Mouse (Mus musculus) hindlimb bud, embryonic 11.5 days (tissue): ENCODE results near the gene Ifit3b.
"Not testable (repeated sequence)": the region's sequence is repeated elsewhere in the genome, so short reads cannot be mapped to it uniquely, and the experiment has no call there.

Experiments
- DNase-seq: peaks from one replicate; pipeline ENCODE4 v3.0.0-alpha.2; 2012; ENCODE audit warnings: low read depth, low spot score; ENCODE audit errors: extremely low spot score

Ifit3b gene

GRCm38 (mm10) chr19:34607237-34608051 lies at the start of gene Ifit3b:
Gene Ifit3b, plus strand, starts transcription at chr19:34607970.
- not testable (repeated sequence) for DNase-seq

- no peak for DNase-seq
These were observed 45.2 kb upstream of the Ifit3b start for GRCm38 (mm10) chr19:34562556-34562955.

DNA sequence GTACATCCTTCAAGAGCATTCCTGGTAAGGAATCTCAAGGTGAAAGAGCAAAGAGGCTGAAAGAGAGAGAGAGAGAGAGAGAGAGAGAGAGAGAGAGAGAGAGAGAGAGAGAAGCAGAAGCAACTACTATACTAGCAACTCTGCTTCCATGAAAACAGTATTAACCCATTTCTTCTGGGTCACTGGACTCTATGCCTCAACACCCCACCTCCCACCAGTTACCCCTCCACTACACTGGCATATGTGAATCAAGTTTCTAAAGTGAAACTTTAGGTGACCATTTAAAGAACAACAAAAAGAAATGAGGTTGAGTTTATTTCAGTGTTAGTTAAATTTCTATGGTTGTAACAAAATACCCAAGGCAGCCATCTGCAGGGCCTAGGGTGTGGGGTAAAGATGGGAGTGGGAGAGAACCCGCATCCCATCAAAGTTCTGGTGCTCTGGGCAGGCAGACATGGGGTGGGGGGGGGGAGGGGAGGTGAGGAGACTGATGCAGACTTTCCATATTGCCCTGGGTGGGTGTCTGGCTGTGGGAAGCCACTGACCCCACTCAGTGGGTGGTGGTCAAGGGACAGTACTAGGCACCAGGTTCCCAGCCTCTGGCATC lies 41.5 kb upstream of the Ifit3b start:
- DNase-seq: no peak

GRCm38 (mm10) chr19:34568988-34569895 lies 38.5 kb upstream of the Ifit3b start:
- no peak for DNase-seq

DNA sequence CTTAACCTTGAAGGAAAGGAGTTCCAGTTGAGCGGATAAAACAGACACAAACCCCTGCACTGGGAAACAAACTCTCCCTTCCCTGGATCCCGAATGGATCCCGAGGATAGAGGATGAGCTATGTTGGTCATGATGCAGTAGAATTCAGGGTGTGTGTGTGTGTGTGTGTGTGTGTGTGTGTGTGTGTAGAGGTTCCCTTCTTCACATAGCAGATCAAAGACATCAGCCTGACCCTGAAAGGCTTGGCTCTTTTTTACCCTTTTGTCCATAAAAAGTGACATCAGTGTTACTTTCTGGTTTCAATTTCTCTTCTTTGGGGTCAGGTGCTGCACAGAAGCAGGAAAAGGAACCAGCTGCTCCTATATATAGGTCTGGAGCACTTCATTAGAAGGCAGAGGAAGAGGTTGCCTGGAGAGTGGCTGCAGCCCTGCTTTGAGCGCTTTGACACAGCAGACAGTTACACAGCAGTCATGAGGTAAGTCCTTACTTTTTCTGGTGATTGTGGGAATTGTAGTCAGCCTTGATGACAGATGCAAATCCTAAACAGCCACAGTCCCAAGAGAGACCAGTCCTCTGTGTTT lies 37.8 kb upstream of the Ifit3b start:
- DNase-seq: no peak

- no peak for DNase-seq
These were observed 36.7 kb upstream of the Ifit3b start for GRCm38 (mm10) chr19:34571080-34571479.

DNA sequence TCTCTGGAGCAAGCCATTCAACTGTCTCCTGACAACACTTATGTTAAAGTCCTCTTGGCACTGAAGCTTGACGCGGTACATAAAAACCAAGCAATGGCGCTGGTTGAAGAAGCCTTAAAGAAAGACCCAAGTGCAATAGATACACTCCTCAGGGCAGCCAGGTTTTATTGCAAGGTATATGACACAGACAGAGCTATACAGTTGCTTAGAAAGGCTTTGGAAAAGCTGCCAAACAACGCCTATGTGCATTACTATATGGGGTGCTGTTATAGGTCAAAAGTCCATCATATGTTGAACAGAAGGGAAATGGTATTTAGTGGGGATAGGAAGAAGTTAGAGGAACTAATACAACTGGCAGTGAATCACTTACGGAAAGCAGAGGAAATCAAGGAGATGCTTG lies 34.1 kb upstream of the Ifit3b start:
- no peak for DNase-seq

- no peak for DNase-seq
These were observed 30.6 kb upstream of the Ifit3b start for GRCm38 (mm10) chr19:34577121-34577520.

GRCm38 (mm10) chr19:34582696-34583095 lies 25.1 kb upstream of the Ifit3b start:
- not testable (repeated sequence) for DNase-seq

DNA sequence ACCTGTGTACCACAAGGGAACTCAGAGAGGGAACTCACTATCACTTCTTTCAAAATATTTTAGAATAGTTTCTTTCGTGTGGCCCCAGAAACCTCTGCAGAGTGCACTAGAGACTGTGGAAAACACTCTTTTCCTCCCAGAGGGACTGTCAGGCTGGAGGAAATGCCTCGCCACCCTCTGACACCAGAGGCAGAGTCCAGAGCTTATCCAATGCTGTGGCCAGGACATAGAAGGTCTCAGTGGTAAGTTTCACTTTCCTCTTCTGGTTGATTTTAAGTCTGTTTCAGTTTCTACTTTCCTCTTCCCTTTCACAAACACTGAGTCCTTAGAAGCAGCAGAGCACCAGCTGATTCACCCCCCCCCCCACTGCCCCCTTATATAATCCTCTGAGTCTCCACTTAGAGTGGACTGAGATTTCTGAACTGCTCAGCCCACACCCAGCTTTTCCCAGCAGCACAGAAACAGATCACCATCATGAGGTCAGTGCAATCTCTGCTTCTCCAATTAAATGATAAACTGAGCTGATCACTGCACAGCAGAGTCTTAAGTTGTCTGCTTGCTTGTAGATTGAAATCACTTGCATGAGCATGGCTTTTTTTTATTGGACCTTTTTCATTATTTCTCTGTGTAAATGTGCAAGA lies 24.5 kb upstream of the Ifit3b start, which contains the start of gene Ifit3:
Gene Ifit3, plus strand, starts transcription at position 406 of the 641 bp plus-strand sequence.
- not testable (repeated sequence) for DNase-seq

GRCm38 (mm10) chr19:34585740-34586458 lies 21.9 kb upstream of the Ifit3b start:
- not testable (repeated sequence) for DNase-seq

DNA sequence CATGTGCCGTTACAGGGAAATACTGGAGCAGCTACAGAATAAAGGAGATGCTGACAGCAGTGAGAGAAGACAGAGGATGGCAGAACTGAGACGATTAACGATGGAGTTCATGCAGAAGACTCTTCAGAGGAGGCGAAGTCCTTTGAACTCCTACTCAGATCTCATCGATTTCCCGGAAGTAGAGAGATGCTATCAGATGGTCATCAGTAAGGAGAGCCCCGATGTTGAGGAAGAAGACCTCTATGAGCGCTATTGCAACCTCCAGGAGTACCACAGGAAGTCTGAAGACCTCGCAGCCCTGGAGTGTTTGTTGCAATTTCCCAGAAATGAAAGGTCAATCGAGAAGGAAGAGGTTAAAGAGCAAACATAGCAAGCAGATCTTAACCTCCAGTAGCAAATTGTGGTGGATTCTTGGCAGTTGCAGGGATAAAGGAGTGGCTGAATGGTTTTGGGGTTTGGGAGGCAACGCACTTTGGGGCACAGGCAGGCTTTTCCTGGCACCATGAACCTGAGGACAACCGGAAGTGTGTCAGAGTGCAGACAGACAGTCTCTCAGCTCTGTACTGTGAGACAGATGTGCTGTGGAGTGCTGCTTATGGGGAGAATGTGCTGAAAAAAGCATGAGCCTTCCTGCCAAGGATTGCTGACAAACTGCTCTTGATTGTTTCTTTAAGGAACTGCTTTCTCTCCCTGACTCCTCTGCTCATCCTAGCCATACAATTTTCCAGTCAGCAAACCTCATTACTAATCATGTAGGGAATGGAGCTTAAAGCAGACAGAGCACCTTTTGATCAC lies 19.7 kb upstream of the Ifit3b start:
- DNase-seq: not testable (repeated sequence)

DNA sequence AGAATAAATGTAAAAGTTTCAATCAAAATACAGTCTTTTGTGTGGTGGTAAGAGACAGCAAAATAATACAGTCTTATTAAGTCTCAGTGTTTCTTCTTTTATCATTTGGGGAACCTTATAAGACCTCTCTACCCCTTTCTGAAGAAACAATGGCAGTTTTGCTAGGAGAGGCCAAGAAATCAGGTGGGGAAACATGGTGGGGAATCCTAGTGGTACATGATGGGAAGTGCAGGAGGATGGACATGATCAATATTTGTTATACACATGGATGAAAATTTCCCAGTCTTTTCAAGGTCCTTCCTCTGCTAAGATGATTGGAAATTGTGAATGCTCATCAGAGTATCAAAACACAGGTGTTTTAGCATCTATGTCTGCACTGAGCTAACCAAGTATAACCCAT lies 18.8 kb upstream of the Ifit3b start:
- no peak for DNase-seq

DNA sequence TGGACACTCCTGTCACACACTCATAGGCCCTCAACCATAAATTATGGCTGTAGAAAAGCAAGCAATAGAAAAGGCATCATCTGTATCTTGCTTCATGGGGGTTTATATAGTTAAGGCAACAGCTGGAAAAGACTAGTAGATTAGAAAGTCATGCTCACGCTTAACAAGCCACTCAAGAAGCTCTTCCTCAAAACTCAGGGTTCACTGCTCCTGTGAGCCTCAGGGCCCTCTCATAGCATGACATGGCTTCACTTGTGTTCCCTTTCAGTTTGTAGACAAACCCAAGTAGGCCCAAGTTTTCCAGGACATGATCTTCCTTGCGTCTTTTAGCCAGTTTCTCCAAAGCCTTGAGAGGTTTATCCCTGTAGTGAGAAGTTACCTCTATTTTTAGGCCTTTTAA lies 14.3 kb upstream of the Ifit3b start:
- DNase-seq: no peak

- DNase-seq: not testable (repeated sequence)
These were observed 13.2 kb upstream of the Ifit3b start for GRCm38 (mm10) chr19:34594523-34594922.

DNA sequence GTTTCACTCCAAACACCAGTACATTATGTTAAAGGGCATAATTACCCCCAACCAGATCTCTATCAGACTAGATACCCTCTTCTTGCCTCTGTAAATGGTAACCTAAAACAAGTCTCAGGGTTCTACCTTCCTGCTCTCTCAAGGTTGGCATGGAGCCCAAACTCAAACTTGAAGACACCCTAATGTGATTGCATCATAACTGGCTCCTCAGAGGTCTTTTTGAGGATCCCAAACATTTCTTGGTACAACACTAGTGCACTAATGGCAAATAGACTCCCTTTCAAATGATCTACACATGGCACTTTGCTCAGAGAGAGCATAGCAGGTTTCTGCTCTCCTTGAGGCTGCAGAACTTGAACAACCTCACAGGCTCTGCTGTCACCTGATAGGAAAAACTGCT lies 11.0 kb upstream of the Ifit3b start:
- no peak for DNase-seq

- no peak for DNase-seq
These were observed 9.4 kb upstream of the Ifit3b start for GRCm38 (mm10) chr19:34598341-34598740.

DNA sequence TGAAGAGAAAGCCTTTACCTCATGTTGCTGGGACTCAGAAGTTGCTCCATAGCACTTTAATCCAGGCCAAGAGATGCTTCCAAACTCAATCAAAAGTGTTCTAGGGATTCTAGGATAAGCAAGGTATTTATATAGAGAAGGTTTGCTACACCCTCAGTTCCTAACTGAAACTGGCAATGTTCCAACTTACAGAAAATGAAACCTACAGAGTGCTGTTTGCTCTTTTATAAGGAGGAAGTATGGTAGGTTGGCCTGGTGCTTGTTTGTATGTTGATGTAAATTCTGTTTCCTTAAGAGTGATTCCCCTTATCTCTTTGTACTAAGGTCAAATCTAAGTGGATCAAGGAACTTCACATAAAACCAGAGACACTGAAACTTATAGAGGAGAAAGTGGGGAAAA lies 8.5 kb upstream of the Ifit3b start:
- DNase-seq: not testable (repeated sequence)

DNA sequence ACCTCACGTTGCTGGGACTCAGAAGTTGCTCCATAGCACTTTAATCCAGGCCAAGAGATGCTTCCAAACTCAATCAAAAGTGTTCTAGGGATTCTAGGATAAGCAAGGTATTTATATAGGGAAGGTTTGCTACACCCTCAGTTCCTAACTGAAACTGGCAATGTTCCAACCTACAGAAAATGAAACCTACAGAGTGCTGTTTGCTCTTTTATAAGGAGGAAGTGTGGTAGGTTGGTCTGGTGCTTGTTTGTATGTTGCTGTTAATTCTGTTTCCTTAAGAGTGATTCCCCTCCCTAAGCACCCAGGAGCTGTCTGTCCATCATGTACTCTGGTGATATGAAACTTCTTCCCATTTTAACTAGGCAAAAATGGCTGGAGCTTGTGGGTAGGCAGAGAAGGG lies 5.9 kb upstream of the Ifit3b start, which contains the start of gene Ifit1bl1:
Gene Ifit1bl1, minus strand, starts transcription at position 69 of the 400 bp plus-strand sequence.
- DNase-seq: not testable (repeated sequence)
